Mouse (Mus musculus): ENCODE measurements around the gene Plcb2. TPM values are rescaled to one million over a fixed set of nuclear protein-coding genes. Genes with fewer than 3 reads are reported as not detected.

Gene Plcb2
- polyA plus RNA-seq, 1 experiment from 2014 or later = 1.5 TPM

DNA sequence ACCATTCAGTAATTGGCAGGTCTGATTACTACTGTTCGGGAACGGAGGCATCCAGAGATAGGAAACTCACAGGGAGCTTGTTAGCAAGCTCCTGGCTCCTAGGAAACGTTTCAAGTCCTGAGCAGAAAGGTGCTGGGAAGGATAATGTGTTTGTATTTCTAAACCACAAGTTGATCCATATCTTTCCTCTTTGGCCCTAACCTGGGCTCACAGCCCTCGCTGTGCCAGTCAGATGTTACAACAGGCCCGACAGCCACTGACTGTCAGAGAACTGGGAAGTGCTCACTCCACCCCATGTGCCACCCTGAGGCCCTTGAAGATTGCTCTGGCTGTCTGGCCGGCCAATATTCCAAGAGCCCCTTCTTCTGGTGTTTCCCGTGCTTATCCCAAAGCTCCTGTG, 53.7 kb downstream of the Plcb2 start:
- 12% methylated on average over 7 of the region's 7 CpGs for WGBS
- Histone ChIP-seq H3K4me2 (no peak overlapping the region), H3K9me3 (ENCODE audit: low read depth, low read length) (no peaks in the 10 kb centered on the region), H3K4me3 (ENCODE audit: low read depth, low read length) (no peak overlapping the region), H3K9ac (no peak overlapping the region), H3K4me1 (ENCODE audit: insufficient read depth) (0 out of 2 replicates have a peak, but pooled peaks cover 7% of the 10 kb centered on the region), H3K27me3 (ENCODE audit: insufficient read depth, low read length) (peaks cover 57% of the 10 kb centered on the region), H3K27ac (ENCODE audit: low read depth) (no peak overlapping the region), H3K36me3 (ENCODE audit: insufficient read depth) (no peaks in the 10 kb centered on the region)
- no peak for TF ChIP-seq CTCF (IDR thresholded peaks at IDR 0.05; ENCODE audit: low read depth)
- DNase-seq = no peak
- no peak for ATAC-seq (ENCODE audit: insufficient read depth)

DNA sequence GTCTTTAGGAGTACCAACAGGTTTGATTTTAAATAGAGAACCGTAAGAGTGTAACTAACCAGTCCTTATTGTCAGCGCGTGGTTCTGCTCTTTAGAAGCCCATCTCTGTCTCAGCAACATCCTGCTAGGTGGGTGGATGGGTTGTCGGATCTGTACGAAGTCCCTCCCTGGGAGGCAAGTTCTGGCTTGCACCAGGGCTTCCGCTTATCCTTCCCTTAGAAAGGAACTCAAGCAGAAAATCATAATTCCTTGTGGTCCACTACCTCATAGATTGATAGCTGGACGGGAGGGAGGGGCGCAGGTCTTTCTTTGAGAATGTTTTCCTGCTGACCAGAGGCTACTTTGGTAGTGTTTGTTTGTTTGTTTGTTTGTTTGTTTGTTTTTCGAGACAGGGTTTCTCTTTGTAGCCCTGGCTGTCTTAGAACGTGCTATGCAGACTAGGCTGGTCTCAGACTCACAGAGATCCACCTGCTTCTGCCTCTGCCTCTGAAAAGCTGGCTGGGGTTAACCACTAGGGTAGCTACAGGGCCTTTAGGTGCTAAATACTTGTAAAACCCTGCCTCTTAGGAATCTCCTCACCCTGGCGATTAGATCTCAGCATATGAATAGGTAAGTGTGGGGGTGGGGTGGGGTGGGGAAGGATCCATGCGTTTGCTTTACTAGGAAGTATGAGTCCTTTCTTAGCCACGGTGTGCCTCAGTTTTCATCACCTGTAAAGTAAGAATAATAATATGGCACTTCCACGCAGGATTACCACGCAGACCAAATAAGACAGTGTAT, 54.4 kb downstream of the Plcb2 start:
- no peak for TF ChIP-seq CTCF (IDR thresholded peaks at IDR 0.05; ENCODE audit: low read depth)
- no peak for DNase-seq
- H3K4me1 ChIP-seq (ENCODE audit: insufficient read depth) = 0 out of 2 replicates have a peak, but pooled peaks cover 7% of the 10 kb centered on the region
- no peak overlapping the region for H3K4me3 ChIP-seq (ENCODE audit: low read depth, low read length)
- H3K27me3 ChIP-seq (ENCODE audit: insufficient read depth, low read length) = peaks cover 54% of the 10 kb centered on the region
- H3K4me2 ChIP-seq = no peak overlapping the region
- H3K9me3 ChIP-seq (ENCODE audit: low read depth, low read length) = no peaks in the 10 kb centered on the region
- 25% methylated on average over 15 of the region's 15 CpGs for WGBS
- no peak overlapping the region for H3K27ac ChIP-seq (ENCODE audit: low read depth)
- no peak for ATAC-seq (ENCODE audit: insufficient read depth)
- H3K9ac ChIP-seq = no peak overlapping the region
- H3K36me3 ChIP-seq (ENCODE audit: insufficient read depth) = no peaks in the 10 kb centered on the region

- no peak overlapping the region for H3K9ac ChIP-seq
- ATAC-seq (ENCODE audit: insufficient read depth) = no peak
- no peaks in the 10 kb centered on the region for H3K36me3 ChIP-seq (ENCODE audit: insufficient read depth)
- H3K4me3 ChIP-seq (ENCODE audit: low read depth, low read length) = no peak overlapping the region
- peaks cover 34% of the 10 kb centered on the region for H3K27me3 ChIP-seq (ENCODE audit: insufficient read depth, low read length)
- 47% methylated on average over 1 of the region's 1 CpGs for WGBS
- H3K4me2 ChIP-seq = no peak overlapping the region
- no peak overlapping the region for H3K27ac ChIP-seq (ENCODE audit: low read depth)
- no peaks in the 10 kb centered on the region for H3K9me3 ChIP-seq (ENCODE audit: low read depth, low read length)
- no peak for DNase-seq
- no peak for TF ChIP-seq CTCF (IDR thresholded peaks at IDR 0.05; ENCODE audit: low read depth)
- no peaks in the 10 kb centered on the region for H3K4me1 ChIP-seq (ENCODE audit: insufficient read depth)
Observed at GRCm38 (mm10) chr2:118671728-118672127, 56.5 kb downstream of the Plcb2 start.

GRCm38 (mm10) chr2:118669785-118670184, 58.5 kb downstream of the Plcb2 start:
- H3K9me3 ChIP-seq (ENCODE audit: low read depth, low read length) = no peaks in the 10 kb centered on the region
- 24% methylated on average over 2 of the region's 2 CpGs for WGBS
- H3K4me1 ChIP-seq (ENCODE audit: insufficient read depth) = no peaks in the 10 kb centered on the region
- no peak overlapping the region for H3K9ac ChIP-seq
- no peak overlapping the region for H3K4me3 ChIP-seq (ENCODE audit: low read depth, low read length)
- H3K36me3 ChIP-seq (ENCODE audit: insufficient read depth) = no peaks in the 10 kb centered on the region
- H3K4me2 ChIP-seq = no peak overlapping the region
- no peak overlapping the region for H3K27ac ChIP-seq (ENCODE audit: low read depth)
- TF ChIP-seq CTCF (IDR thresholded peaks at IDR 0.05; ENCODE audit: low read depth) = no peak
- no peak for ATAC-seq (ENCODE audit: insufficient read depth)
- peaks cover 17% of the 10 kb centered on the region; the same call in 1 of the 2 replicates for H3K27me3 ChIP-seq (ENCODE audit: insufficient read depth, low read length)
- DNase-seq = no peak

GRCm38 (mm10) chr2:118669245-118669644, 59.0 kb downstream of the Plcb2 start:
- TF ChIP-seq CTCF (IDR thresholded peaks at IDR 0.05; ENCODE audit: low read depth) = no peak
- 46% methylated on average over 6 of the region's 6 CpGs for WGBS
- H3K27ac ChIP-seq (ENCODE audit: low read depth) = no peak overlapping the region
- H3K27me3 ChIP-seq (ENCODE audit: insufficient read depth, low read length) = peaks cover 12% of the 10 kb centered on the region; the same call in 1 of the 2 replicates
- H3K4me1 ChIP-seq (ENCODE audit: insufficient read depth) = no peaks in the 10 kb centered on the region
- H3K4me2 ChIP-seq = no peak overlapping the region
- H3K9me3 ChIP-seq (ENCODE audit: low read depth, low read length) = no peaks in the 10 kb centered on the region
- no peak for DNase-seq
- no peaks in the 10 kb centered on the region for H3K36me3 ChIP-seq (ENCODE audit: insufficient read depth)
- no peak overlapping the region for H3K9ac ChIP-seq
- no peak for ATAC-seq (ENCODE audit: insufficient read depth)
- no peak overlapping the region for H3K4me3 ChIP-seq (ENCODE audit: low read depth, low read length)

- WGBS = 45% methylated on average over 5 of the region's 5 CpGs
- ATAC-seq (ENCODE audit: insufficient read depth) (no peak), DNase-seq (no peak)
- Histone ChIP-seq H3K4me1 (ENCODE audit: insufficient read depth) (no peaks in the 10 kb centered on the region), H3K36me3 (ENCODE audit: insufficient read depth) (no peaks in the 10 kb centered on the region), H3K9me3 (ENCODE audit: low read depth, low read length) (no peaks in the 10 kb centered on the region), H3K4me2 (no peak overlapping the region), H3K27ac (ENCODE audit: low read depth) (no peak overlapping the region), H3K9ac (no peak overlapping the region), H3K27me3 (ENCODE audit: insufficient read depth, low read length) (peaks cover 17% of the 10 kb centered on the region), H3K4me3 (ENCODE audit: low read depth, low read length) (no peak overlapping the region)
- no peak for TF ChIP-seq CTCF (IDR thresholded peaks at IDR 0.05; ENCODE audit: low read depth)
Observed at GRCm38 (mm10) chr2:118667181-118667580, 61.1 kb downstream of the Plcb2 start.

DNA sequence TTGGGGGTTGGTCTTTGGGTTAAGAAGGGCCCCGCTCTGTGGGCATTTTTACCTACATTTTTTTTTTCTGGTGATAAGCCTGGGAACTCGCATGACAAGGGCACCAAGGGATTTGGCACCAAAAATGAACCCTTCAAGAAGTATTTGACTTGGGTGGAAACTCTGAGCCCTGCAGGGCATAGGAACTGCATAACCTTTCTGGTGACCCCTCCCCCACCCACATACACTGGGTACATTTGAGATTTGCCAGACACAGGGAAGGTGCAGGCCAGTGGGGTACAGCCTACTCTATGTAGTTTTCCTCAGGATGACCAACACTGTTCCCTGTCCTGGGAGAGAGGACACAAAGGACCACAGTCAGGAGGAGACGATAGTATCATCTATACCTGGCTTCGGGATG, 62.6 kb downstream of the Plcb2 start:
- Histone ChIP-seq H3K4me1 (ENCODE audit: insufficient read depth) (no peaks in the 10 kb centered on the region), H3K4me2 (no peak overlapping the region), H3K36me3 (ENCODE audit: insufficient read depth) (no peaks in the 10 kb centered on the region), H3K27me3 (ENCODE audit: insufficient read depth, low read length) (peaks cover 21% of the 10 kb centered on the region), H3K9me3 (ENCODE audit: low read depth, low read length) (no peaks in the 10 kb centered on the region), H3K27ac (ENCODE audit: low read depth) (no peak overlapping the region), H3K4me3 (ENCODE audit: low read depth, low read length) (no peak overlapping the region), H3K9ac (no peak overlapping the region)
- ATAC-seq (ENCODE audit: insufficient read depth) (no peak), DNase-seq (no peak)
- no peak for TF ChIP-seq CTCF (IDR thresholded peaks at IDR 0.05; ENCODE audit: low read depth)
- WGBS = 75% methylated on average over 4 of the region's 4 CpGs
